Mouse (Mus musculus): ENCODE results near the gene Dnah17. TPM values are rescaled to one million over a fixed set of nuclear protein-coding genes. Genes with fewer than 3 reads are reported as not detected.

The Dnah17 gene
- total and polyA plus RNA-seq, 3 experiments: 0.08 to 0.26 (median 0.11) TPM

- no peaks in the 10 kb centered on the region for H3K27me3 ChIP-seq (ENCODE audit: control insufficient read depth, insufficient read depth, low read length)
- no peaks in the 10 kb centered on the region for H3K36me3 ChIP-seq (ENCODE audit: control insufficient read depth, insufficient read depth, low read length)
- peaks cover 17% of the 10 kb centered on the region for H3K4me1 ChIP-seq (ENCODE audit: control insufficient read depth, insufficient read depth, low read length)
- DNase-seq: no peak
- no peak overlapping the region for H3K9ac ChIP-seq (ENCODE audit: low read depth, low read length)
- WGBS: 61% methylated on average over 5 of the region's 5 CpGs
- H3K27ac ChIP-seq: no peak overlapping the region
- intact Hi-C loops (cut with DNase I): no loop called here
- TF ChIP-seq CTCF (IDR thresholded peaks at IDR 0.05): no peak
- H3K4me3 ChIP-seq: no peak overlapping the region
- peaks cover 3% of the 10 kb centered on the region; the same call in 1 of the 2 replicates for H3K79me2 ChIP-seq (replicated peaks; ENCODE audit: control insufficient read depth, insufficient read depth, low read length)
Measured at GRCm38 (mm10) chr11:118008144-118008805, 122.2 kb downstream of the Dnah17 start.

DNA sequence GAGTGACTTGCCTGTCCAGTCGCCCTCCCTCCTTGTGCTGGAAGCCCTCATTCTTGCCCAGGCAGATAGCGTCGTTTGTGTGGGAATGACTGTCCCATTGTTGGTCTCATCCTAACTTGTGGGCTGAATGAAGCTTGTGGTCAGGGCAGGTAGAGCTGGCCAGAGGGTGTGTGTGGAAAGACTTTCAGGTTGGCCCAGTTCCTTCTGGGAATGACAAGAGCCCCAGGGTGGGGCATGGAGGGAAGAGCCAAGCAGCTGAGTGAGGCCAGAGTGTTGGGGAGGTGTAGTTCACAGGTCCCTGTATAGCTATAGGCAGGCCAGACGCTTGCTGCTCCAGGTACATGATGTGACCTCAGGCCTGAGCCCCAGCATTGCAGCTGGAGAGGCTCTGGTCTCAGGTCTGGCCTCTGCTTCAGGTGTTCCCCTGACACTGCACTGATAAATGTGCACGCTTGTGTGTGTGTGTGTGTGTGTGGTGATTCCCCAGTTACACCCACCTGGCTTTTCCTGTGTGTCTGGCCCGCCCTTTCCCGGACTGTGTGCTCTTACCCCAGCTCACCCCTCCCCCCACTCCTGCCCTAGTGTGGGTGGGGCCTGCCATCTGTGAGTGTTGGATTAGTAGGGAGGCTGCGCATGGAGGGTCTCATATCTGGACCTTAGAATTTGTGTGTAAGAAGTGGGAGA lies 122.8 kb downstream of the Dnah17 start:
- Histone ChIP-seq H3K79me2 (replicated peaks; ENCODE audit: control insufficient read depth, insufficient read depth, low read length) (peaks cover 3% of the 10 kb centered on the region; the same call in 1 of the 2 replicates), H3K4me1 (ENCODE audit: control insufficient read depth, insufficient read depth, low read length) (peaks cover 17% of the 10 kb centered on the region), H3K4me3 (no peak overlapping the region), H3K9ac (ENCODE audit: low read depth, low read length) (no peak overlapping the region), H3K36me3 (ENCODE audit: control insufficient read depth, insufficient read depth, low read length) (no peaks in the 10 kb centered on the region), H3K27me3 (ENCODE audit: control insufficient read depth, insufficient read depth, low read length) (no peaks in the 10 kb centered on the region), H3K27ac (no peak overlapping the region)
- intact Hi-C loops (cut with DNase I): no loop called here
- no peak for DNase-seq
- TF ChIP-seq POLR2A (IDR thresholded peaks at IDR 0.05; ENCODE audit: insufficient read depth, low read depth, low read length): no peak
- 58% methylated on average over 8 of the region's 8 CpGs for WGBS

DNA sequence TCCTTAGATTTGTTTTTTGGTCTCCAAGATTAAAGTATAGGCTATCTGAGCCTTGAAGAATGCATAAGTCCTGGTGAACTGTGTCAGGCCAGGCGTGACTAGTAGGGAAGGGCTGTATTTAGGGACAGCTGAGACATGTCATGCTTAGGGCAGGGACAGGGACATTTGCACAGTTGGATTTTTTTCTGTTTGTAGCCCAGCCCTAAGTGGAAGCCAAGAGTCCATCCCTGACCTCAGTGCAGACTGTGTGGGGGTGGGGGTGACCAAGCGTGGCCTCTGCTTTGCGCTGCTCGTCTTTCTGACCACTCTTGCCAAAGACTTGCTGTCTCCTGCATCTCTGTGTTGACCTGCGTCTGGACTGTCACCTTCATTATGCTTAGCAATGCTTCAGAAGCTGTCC lies 126.2 kb downstream of the Dnah17 start:
- H3K27ac ChIP-seq: no peak overlapping the region
- intact Hi-C loops (cut with DNase I): no loop called here

GRCm38 (mm10) chr11:118003718-118004117 lies 126.7 kb downstream of the Dnah17 start:
- peaks cover 2% of the 10 kb centered on the region for H3K36me3 ChIP-seq (ENCODE audit: control insufficient read depth, insufficient read depth, low read length)
- WGBS: 46% methylated on average over 5 of the region's 5 CpGs
- no peak overlapping the region for H3K9ac ChIP-seq (ENCODE audit: low read depth, low read length)

More for the DNA sequence above, 126.2 kb downstream of the Dnah17 start:
- Histone ChIP-seq H3K36me3 (ENCODE audit: control insufficient read depth, insufficient read depth, low read length) (peaks cover 2% of the 10 kb centered on the region), H3K4me3 (no peak overlapping the region), H3K9ac (ENCODE audit: low read depth, low read length) (no peak overlapping the region), H3K79me2 (replicated peaks; ENCODE audit: control insufficient read depth, insufficient read depth, low read length) (peaks cover 2% of the 10 kb centered on the region), H3K27me3 (ENCODE audit: control insufficient read depth, insufficient read depth, low read length) (no peaks in the 10 kb centered on the region), H3K4me1 (ENCODE audit: control insufficient read depth, insufficient read depth, low read length) (peaks cover 17% of the 10 kb centered on the region)
- 82% methylated on average over 5 of the region's 5 CpGs for WGBS
- TF ChIP-seq POLR2A (IDR thresholded peaks at IDR 0.05; ENCODE audit: insufficient read depth, low read depth, low read length) (no peak), EP300 (IDR thresholded peaks at IDR 0.05; ENCODE audit: insufficient read depth, low read depth, low read length) (no peak), CTCF (IDR thresholded peaks at IDR 0.05) (no peak)
- DNase-seq: no peak

DNA sequence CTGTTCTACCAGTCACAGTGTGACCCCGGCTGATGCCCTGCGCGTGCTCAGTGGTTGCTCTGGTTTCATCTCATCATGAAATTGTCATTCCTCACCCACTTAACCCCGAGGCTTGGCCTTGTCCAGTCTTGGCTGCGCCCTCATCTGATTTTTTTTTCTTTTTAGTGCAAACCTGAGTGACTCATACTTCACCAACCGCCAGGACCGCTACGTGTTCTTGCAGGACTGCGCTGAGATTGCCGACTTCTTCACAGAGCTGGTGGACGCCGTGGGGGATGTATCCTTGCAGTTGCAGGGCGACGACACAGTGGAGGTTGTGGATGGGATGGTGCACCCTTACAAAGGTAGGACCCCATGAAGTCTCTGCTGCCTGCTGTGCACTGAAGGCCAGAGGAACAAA lies 127.3 kb downstream of the Dnah17 start:
- 90% methylated on average over 14 of the region's 14 CpGs for WGBS
- Histone ChIP-seq H3K4me1 (ENCODE audit: control insufficient read depth, insufficient read depth, low read length) (peaks cover 11% of the 10 kb centered on the region), H3K36me3 (ENCODE audit: control insufficient read depth, insufficient read depth, low read length) (peaks cover 2% of the 10 kb centered on the region), H3K4me3 (no peak overlapping the region), H3K9ac (ENCODE audit: low read depth, low read length) (no peak overlapping the region), H3K27me3 (ENCODE audit: control insufficient read depth, insufficient read depth, low read length) (no peaks in the 10 kb centered on the region), H3K27ac (no peak overlapping the region), H3K79me2 (replicated peaks; ENCODE audit: control insufficient read depth, insufficient read depth, low read length) (no peaks in the 10 kb centered on the region; the same call in 1 of the 2 replicates)
- no peak for TF ChIP-seq CTCF (IDR thresholded peaks at IDR 0.05)
- TF ChIP-seq EP300 (IDR thresholded peaks at IDR 0.05; ENCODE audit: insufficient read depth, low read depth, low read length): no peak
- no peak for TF ChIP-seq POLR2A (IDR thresholded peaks at IDR 0.05; ENCODE audit: insufficient read depth, low read depth, low read length)
- DNase-seq: no peak
- intact Hi-C loops (cut with DNase I): no loop called here

More at GRCm38 (mm10) chr11:118003718-118004117, 126.7 kb downstream of the Dnah17 start:
- Histone ChIP-seq H3K27ac (no peak overlapping the region), H3K27me3 (ENCODE audit: control insufficient read depth, insufficient read depth, low read length) (no peaks in the 10 kb centered on the region), H3K4me3 (no peak overlapping the region), H3K4me1 (ENCODE audit: control insufficient read depth, insufficient read depth, low read length) (peaks cover 15% of the 10 kb centered on the region), H3K79me2 (replicated peaks; ENCODE audit: control insufficient read depth, insufficient read depth, low read length) (no peaks in the 10 kb centered on the region; the same call in 1 of the 2 replicates)
- no peak for DNase-seq
- TF ChIP-seq EP300 (IDR thresholded peaks at IDR 0.05; ENCODE audit: insufficient read depth, low read depth, low read length) (no peak), CTCF (IDR thresholded peaks at IDR 0.05) (no peak), POLR2A (IDR thresholded peaks at IDR 0.05; ENCODE audit: insufficient read depth, low read depth, low read length) (no peak)
- intact Hi-C loops (cut with DNase I): no loop called here

- Histone ChIP-seq H3K79me2 (replicated peaks; ENCODE audit: control insufficient read depth, insufficient read depth, low read length) (no peaks in the 10 kb centered on the region; the same call in 1 of the 2 replicates), H3K4me3 (no peak overlapping the region), H3K27me3 (ENCODE audit: control insufficient read depth, insufficient read depth, low read length) (no peaks in the 10 kb centered on the region), H3K27ac (peak overlapping the region; percentile 26; the same call in 1 of the 2 replicates), H3K9ac (ENCODE audit: low read depth, low read length) (no peak overlapping the region), H3K4me1 (ENCODE audit: control insufficient read depth, insufficient read depth, low read length) (peaks cover 8% of the 10 kb centered on the region), H3K36me3 (ENCODE audit: control insufficient read depth, insufficient read depth, low read length) (peaks cover 2% of the 10 kb centered on the region)
- TF ChIP-seq CTCF (IDR thresholded peaks at IDR 0.05): no peak
- TF ChIP-seq EP300 (IDR thresholded peaks at IDR 0.05; ENCODE audit: insufficient read depth, low read depth, low read length): no peak
- TF ChIP-seq POLR2A (IDR thresholded peaks at IDR 0.05; ENCODE audit: insufficient read depth, low read depth, low read length): no peak
- DNase-seq: no peak
- 88% methylated on average over 7 of the region's 7 CpGs for WGBS
- intact Hi-C loops (cut with DNase I): no loop called here
Measured at GRCm38 (mm10) chr11:118000565-118001215, 129.7 kb downstream of the Dnah17 start.

Measured in heart, adult 2 months (tissue).